Mouse (Mus musculus) gastrocnemius, adult 2 months (tissue): ENCODE results near the gene Zeb2. TPM values are rescaled to one million over a fixed set of nuclear protein-coding genes. Genes with fewer than 3 reads are reported as not detected.

Experiments
- DNase-seq: peaks from one replicate; pipeline ENCODE4 v3.0.0; 2022
- H3K27ac ChIP-seq: fragments of 200-600 bp; 2 replicates; pipeline ENCODE4 v1.8.1; 2022; ENCODE audit warnings: mild to moderate bottlenecking
- H3K4me3 ChIP-seq: fragments of 200-600 bp; 2 replicates; pipeline ENCODE4 v1.8.1; 2022; ENCODE audit warnings: mild to moderate bottlenecking, moderate library complexity
- CTCF ChIP-seq: fragments of 200-600 bp; IDR thresholded peaks from 2 replicates; pipeline ENCODE4 v1.8.1; 2022; ENCODE audit warnings: antibody characterized with exemption, mild to moderate bottlenecking, moderate library complexity
- intact Hi-C: fragments of 180-260 bp; cut with DNase I; formaldehyde crosslinking; loops from one replicate; pipeline ENCODE4 v1.15.1; 2025
- total RNA-seq, 2 experiments: library from RNA; stranded (reverse); gene quantifications; 2 replicates each; pipeline ENCODE4 v1.2.3; 2021

Gene Zeb2
- total RNA-seq, 2 experiments from 2014 or later: 31.3 to 41.6 TPM

- intact Hi-C loops: no loop called here
- DNase-seq: no peak
- no peak for TF ChIP-seq CTCF
- Histone ChIP-seq H3K27ac (peak overlapping the region; percentile 67), H3K4me3 (peak overlapping the region; percentile 4; the same call in 1 of the 2 replicates)
These were observed 15.6 kb downstream of the Zeb2 start for GRCm38 (mm10) chr2:45101586-45101985.

- no peak for DNase-seq
- Histone ChIP-seq H3K4me3 (no peak overlapping the region; the same call in 1 of the 2 replicates), H3K27ac (peak overlapping the region; percentile 67)
- no peak for TF ChIP-seq CTCF
- intact Hi-C loops: no loop called here
These were observed 16.2 kb downstream of the Zeb2 start for GRCm38 (mm10) chr2:45101040-45101439.

GRCm38 (mm10) chr2:45100628-45101027, 16.6 kb downstream of the Zeb2 start:
- intact Hi-C loops: no loop called here
- Histone ChIP-seq H3K4me3 (peak overlapping the region; percentile 25; the same call in 1 of the 2 replicates), H3K27ac (peak overlapping the region; percentile 67)
- no peak for DNase-seq
- no peak for TF ChIP-seq CTCF

GRCm38 (mm10) chr2:45100017-45100416, 17.2 kb downstream of the Zeb2 start:
- TF ChIP-seq CTCF: no peak
- intact Hi-C loops: no loop called here
- DNase-seq: no peak
- Histone ChIP-seq H3K4me3 (peak overlapping the region; percentile 36), H3K27ac (peak overlapping the region; percentile 67)

GRCm38 (mm10) chr2:45099081-45099480, 18.1 kb downstream of the Zeb2 start:
- H3K27ac ChIP-seq: peak overlapping the region; percentile 67
- no peak for DNase-seq
- H3K4me3 ChIP-seq: no peak overlapping the region
- intact Hi-C loops: no loop called here
- TF ChIP-seq CTCF: no peak

- H3K27ac ChIP-seq: peak overlapping the region; percentile 55
- no peak for DNase-seq
- peak overlapping the region; percentile 35 for H3K4me3 ChIP-seq
- intact Hi-C loops: no loop called here
- no peak for TF ChIP-seq CTCF
These were observed 19.2 kb downstream of the Zeb2 start for GRCm38 (mm10) chr2:45097969-45098368.

GRCm38 (mm10) chr2:45096638-45097247, 20.5 kb downstream of the Zeb2 start:
- DNase-seq: no peak
- no peak for TF ChIP-seq CTCF
- H3K4me3 ChIP-seq: peak overlapping the region; percentile 29
- intact Hi-C loops: no loop called here
- H3K27ac ChIP-seq: peak overlapping the region; percentile 55

GRCm38 (mm10) chr2:45095825-45096224, 21.4 kb downstream of the Zeb2 start:
- intact Hi-C loops: no loop called here
- TF ChIP-seq CTCF: no peak

GRCm38 (mm10) chr2:45094371-45094967, 22.7 kb downstream of the Zeb2 start:
- Histone ChIP-seq H3K4me3 (no peak overlapping the region), H3K27ac (peak overlapping the region; percentile 35; the same call in 1 of the 2 replicates)
- TF ChIP-seq CTCF: no peak
- intact Hi-C loops: no loop called here
- DNase-seq: no peak

More at GRCm38 (mm10) chr2:45095825-45096224, 21.4 kb downstream of the Zeb2 start:
- no peak overlapping the region; the same call in 1 of the 2 replicates for H3K27ac ChIP-seq
- DNase-seq: no peak
- no peak overlapping the region for H3K4me3 ChIP-seq

GRCm38 (mm10) chr2:45093479-45093878, 23.7 kb downstream of the Zeb2 start:
- H3K4me3 ChIP-seq: no peak overlapping the region
- DNase-seq: no peak
- intact Hi-C loops: no loop called here
- no peak for TF ChIP-seq CTCF
- peak overlapping the region; percentile 38 for H3K27ac ChIP-seq

- intact Hi-C loops: no loop called here
- no peak for TF ChIP-seq CTCF
- Histone ChIP-seq H3K4me3 (no peak overlapping the region), H3K27ac (no peak overlapping the region)
- DNase-seq: no peak
These were observed 24.5 kb downstream of the Zeb2 start for GRCm38 (mm10) chr2:45092654-45093053.

GRCm38 (mm10) chr2:45090529-45091297, 26.5 kb downstream of the Zeb2 start:
- intact Hi-C loops: no loop called here
- H3K4me3 ChIP-seq: no peak overlapping the region

GRCm38 (mm10) chr2:45089251-45089530, 28.0 kb downstream of the Zeb2 start:
- peak overlapping the region; percentile 25 for H3K27ac ChIP-seq
- peak overlapping the region; percentile 18; the same call in 1 of the 2 replicates for H3K4me3 ChIP-seq
- no peak for DNase-seq
- no peak for TF ChIP-seq CTCF
- intact Hi-C loops: no loop called here

More at GRCm38 (mm10) chr2:45090529-45091297, 26.5 kb downstream of the Zeb2 start:
- peak overlapping the region; percentile 28; the same call in 1 of the 2 replicates for H3K27ac ChIP-seq
- no peak for TF ChIP-seq CTCF
- DNase-seq: no peak
